Mouse (Mus musculus): Measurements from ENCODE around the gene Cacna2d4. TPM values are rescaled to one million over a fixed set of nuclear protein-coding genes. Genes with fewer than 3 reads are reported as not detected.
A peak's percentile ranks its signal among the peaks of the same experiment; 100 is the strongest.

Cacna2d4 gene
- total and polyA plus RNA-seq, 3 experiments = 0.33 TPM; not detected in 2

- no peaks in the 10 kb centered on the region for H3K27me3 ChIP-seq (ENCODE audit: insufficient read depth, low read length)
- TF ChIP-seq GATA1 (IDR thresholded peaks at IDR 0.05; ENCODE audit: borderline replicate concordance, low read length) (no peak), TAL1 (conservative IDR thresholded peaks at IDR 0.05; ENCODE audit: low read depth, low read length) (no peak), POLR2AphosphoS5 (IDR thresholded peaks at IDR 0.05; ENCODE audit: insufficient replicate concordance, low read depth, low read length) (no peak), CTCF (IDR thresholded peaks at IDR 0.05; ENCODE audit: low read depth, low read length) (no peak), GATA2 (IDR thresholded peaks at IDR 0.05; ENCODE audit: borderline replicate concordance, low read depth, low read length) (no peak)
- DNase-seq (ENCODE audit: low spot score) (no peak), ATAC-seq (ENCODE audit: extremely low read depth, insufficient number of reproducible peaks, low FRiP score, poor library complexity, severe bottlenecking) (no peak)
- H3K4me3 ChIP-seq (ENCODE audit: low read depth, low read length) = no peak overlapping the region
- H3K36me3 ChIP-seq (replicated peaks) = peaks cover 65% of the 10 kb centered on the region
- H3K9me3 ChIP-seq (replicated peaks) = no peaks in the 10 kb centered on the region
- H3K4me1 ChIP-seq (ENCODE audit: insufficient read depth, low read depth, low read length) = peaks cover 45% of the 10 kb centered on the region
These were observed 136.8 kb downstream of the Cacna2d4 start for GRCm38 (mm10) chr6:119373000-119373705.

GRCm38 (mm10) chr6:119375035-119375434 lies 138.7 kb downstream of the Cacna2d4 start:
- no peak overlapping the region for H3K4me3 ChIP-seq (ENCODE audit: low read depth, low read length)
- peaks cover 62% of the 10 kb centered on the region for H3K4me1 ChIP-seq (ENCODE audit: insufficient read depth, low read depth, low read length)
- no peaks in the 10 kb centered on the region for H3K9me3 ChIP-seq (replicated peaks)
- peaks cover 59% of the 10 kb centered on the region for H3K36me3 ChIP-seq (replicated peaks)
- no peak for DNase-seq (ENCODE audit: low spot score)
- no peak for TF ChIP-seq POLR2AphosphoS5 (IDR thresholded peaks at IDR 0.05; ENCODE audit: insufficient replicate concordance, low read depth, low read length)
- no peak for TF ChIP-seq TAL1 (conservative IDR thresholded peaks at IDR 0.05; ENCODE audit: low read depth, low read length)
- TF ChIP-seq GATA2 (IDR thresholded peaks at IDR 0.05; ENCODE audit: borderline replicate concordance, low read depth, low read length) = no peak
- no peak for TF ChIP-seq GATA1 (IDR thresholded peaks at IDR 0.05; ENCODE audit: borderline replicate concordance, low read length)
- no peak for TF ChIP-seq CTCF (IDR thresholded peaks at IDR 0.05; ENCODE audit: low read depth, low read length)
- ATAC-seq (ENCODE audit: extremely low read depth, insufficient number of reproducible peaks, low FRiP score, poor library complexity, severe bottlenecking) = no peak
- no peaks in the 10 kb centered on the region for H3K27me3 ChIP-seq (ENCODE audit: insufficient read depth, low read length)

- peak; percentile 96 for ATAC-seq (ENCODE audit: extremely low read depth, insufficient number of reproducible peaks, low FRiP score, poor library complexity, severe bottlenecking)
- Histone ChIP-seq H3K4me3 (ENCODE audit: low read depth, low read length) (no peak overlapping the region; the same call in 1 of the 2 replicates), H3K27me3 (ENCODE audit: insufficient read depth, low read length) (no peaks in the 10 kb centered on the region), H3K36me3 (replicated peaks) (peaks cover 61% of the 10 kb centered on the region), H3K9me3 (replicated peaks) (no peaks in the 10 kb centered on the region), H3K4me1 (ENCODE audit: insufficient read depth, low read depth, low read length) (peaks cover 70% of the 10 kb centered on the region)
- TF ChIP-seq POLR2AphosphoS5 (IDR thresholded peaks at IDR 0.05; ENCODE audit: insufficient replicate concordance, low read depth, low read length) (no peak), TAL1 (conservative IDR thresholded peaks at IDR 0.05; ENCODE audit: low read depth, low read length) (peak; percentile 44)
- DNase-seq (ENCODE audit: low spot score) = peak; percentile 48
These were observed 141.3 kb downstream of the Cacna2d4 start for GRCm38 (mm10) chr6:119377613-119378012.

GRCm38 (mm10) chr6:119378631-119379030 lies 142.3 kb downstream of the Cacna2d4 start:
- no peak for DNase-seq (ENCODE audit: low spot score)
- peaks cover 56% of the 10 kb centered on the region for H3K36me3 ChIP-seq (replicated peaks)
- no peak for ATAC-seq (ENCODE audit: extremely low read depth, insufficient number of reproducible peaks, low FRiP score, poor library complexity, severe bottlenecking)

GRCm38 (mm10) chr6:119385668-119386067 lies 149.3 kb downstream of the Cacna2d4 start:
- peaks cover 36% of the 10 kb centered on the region for H3K4me1 ChIP-seq (ENCODE audit: insufficient read depth, low read depth, low read length)
- no peaks in the 10 kb centered on the region for H3K27me3 ChIP-seq (ENCODE audit: insufficient read depth, low read length)
- no peaks in the 10 kb centered on the region for H3K9me3 ChIP-seq (replicated peaks)
- ATAC-seq (ENCODE audit: extremely low read depth, insufficient number of reproducible peaks, low FRiP score, poor library complexity, severe bottlenecking) (no peak), DNase-seq (ENCODE audit: low spot score) (no peak)
- peaks cover 33% of the 10 kb centered on the region for H3K36me3 ChIP-seq (replicated peaks)
- H3K4me3 ChIP-seq (ENCODE audit: low read depth, low read length) = no peak overlapping the region
- TF ChIP-seq GATA1 (IDR thresholded peaks at IDR 0.05; ENCODE audit: borderline replicate concordance, low read length) (no peak), CTCF (IDR thresholded peaks at IDR 0.05; ENCODE audit: low read depth, low read length) (no peak), TAL1 (conservative IDR thresholded peaks at IDR 0.05; ENCODE audit: low read depth, low read length) (no peak), POLR2AphosphoS5 (IDR thresholded peaks at IDR 0.05; ENCODE audit: insufficient replicate concordance, low read depth, low read length) (no peak), GATA2 (IDR thresholded peaks at IDR 0.05; ENCODE audit: borderline replicate concordance, low read depth, low read length) (no peak)

More at GRCm38 (mm10) chr6:119378631-119379030, 142.3 kb downstream of the Cacna2d4 start:
- Histone ChIP-seq H3K9me3 (replicated peaks) (no peaks in the 10 kb centered on the region), H3K4me3 (ENCODE audit: low read depth, low read length) (no peak overlapping the region), H3K4me1 (ENCODE audit: insufficient read depth, low read depth, low read length) (peaks cover 60% of the 10 kb centered on the region), H3K27me3 (ENCODE audit: insufficient read depth, low read length) (no peaks in the 10 kb centered on the region)
- TF ChIP-seq GATA1 (IDR thresholded peaks at IDR 0.05; ENCODE audit: borderline replicate concordance, low read length) (no peak), GATA2 (IDR thresholded peaks at IDR 0.05; ENCODE audit: borderline replicate concordance, low read depth, low read length) (no peak), TAL1 (conservative IDR thresholded peaks at IDR 0.05; ENCODE audit: low read depth, low read length) (no peak), CTCF (IDR thresholded peaks at IDR 0.05; ENCODE audit: low read depth, low read length) (no peak), POLR2AphosphoS5 (IDR thresholded peaks at IDR 0.05; ENCODE audit: insufficient replicate concordance, low read depth, low read length) (no peak)

GRCm38 (mm10) chr6:119386421-119386820 lies 150.1 kb downstream of the Cacna2d4 start:
- no peaks in the 10 kb centered on the region for H3K9me3 ChIP-seq (replicated peaks)
- H3K4me1 ChIP-seq (ENCODE audit: insufficient read depth, low read depth, low read length) = peaks cover 33% of the 10 kb centered on the region
- H3K4me3 ChIP-seq (ENCODE audit: low read depth, low read length) = no peak overlapping the region
- ATAC-seq (ENCODE audit: extremely low read depth, insufficient number of reproducible peaks, low FRiP score, poor library complexity, severe bottlenecking) (no peak), DNase-seq (ENCODE audit: low spot score) (no peak)
- TF ChIP-seq POLR2AphosphoS5 (IDR thresholded peaks at IDR 0.05; ENCODE audit: insufficient replicate concordance, low read depth, low read length) (no peak), TAL1 (conservative IDR thresholded peaks at IDR 0.05; ENCODE audit: low read depth, low read length) (no peak), CTCF (IDR thresholded peaks at IDR 0.05; ENCODE audit: low read depth, low read length) (no peak), GATA1 (IDR thresholded peaks at IDR 0.05; ENCODE audit: borderline replicate concordance, low read length) (no peak), GATA2 (IDR thresholded peaks at IDR 0.05; ENCODE audit: borderline replicate concordance, low read depth, low read length) (no peak)
- no peaks in the 10 kb centered on the region for H3K27me3 ChIP-seq (ENCODE audit: insufficient read depth, low read length)
- peaks cover 28% of the 10 kb centered on the region for H3K36me3 ChIP-seq (replicated peaks)

Measured in G1E (cell line).